ENCODE assay signal across 7 mouse cellular contexts in the genomic region with DNA sequence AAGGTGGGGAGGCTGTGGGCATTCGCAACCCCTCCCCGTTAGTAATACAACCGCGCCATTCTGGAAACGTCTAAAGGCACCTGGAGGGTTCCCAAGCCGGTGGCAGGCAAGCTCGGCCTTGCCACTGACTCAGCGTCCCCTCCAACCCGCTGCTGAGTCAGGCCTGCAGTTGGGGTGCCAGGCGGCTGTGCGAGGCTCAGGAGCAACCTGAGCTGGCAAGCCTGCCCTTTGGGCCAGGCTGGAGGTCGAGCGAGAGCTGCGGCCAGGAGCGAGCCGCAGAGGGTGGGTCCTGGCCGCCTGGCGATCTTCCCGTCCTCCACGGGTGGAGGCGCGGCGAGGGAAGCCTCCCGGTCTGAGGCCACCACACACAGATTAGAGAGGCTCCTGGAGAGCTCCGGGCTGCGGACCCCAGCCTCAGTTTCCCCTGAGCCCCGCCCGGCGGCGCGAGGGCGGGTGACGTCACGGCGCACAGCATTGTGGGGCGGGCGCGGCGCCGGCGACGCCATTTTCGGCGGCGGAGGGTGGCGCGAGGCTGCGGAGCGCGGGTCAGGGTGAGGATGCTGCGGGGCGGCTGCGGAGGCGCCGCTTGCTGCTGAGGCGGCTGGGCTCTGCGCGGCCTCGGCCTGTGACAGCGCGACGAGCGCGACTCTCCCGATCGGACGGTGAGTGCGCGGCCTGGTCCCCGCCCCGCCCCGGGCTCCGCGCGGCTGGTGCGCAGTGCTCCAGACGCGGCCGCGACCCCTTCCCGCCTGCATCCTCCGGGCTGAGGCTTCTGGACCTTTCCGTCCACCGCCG. TPM values are rescaled to one million over a fixed set of nuclear protein-coding genes. Genes with fewer than 3 reads are reported as not detected.
DNase-seq lines count a peak whose midpoint lies in the region; ATAC-seq lines count a peak whose summit lies in the region.

TSS of gene Klc1 (plus strand) at position 469 of the 795 bp plus-strand sequence.

- ATAC-seq in inflammation-experienced regulatory T-cells, adult 6 months: peak; percentile 86
- peak; percentile 38 for ATAC-seq in megakaryocyte-erythroid progenitor cell, adult 5-6 weeks (replicated peaks; ENCODE audit: low FRiP score, low TSS enrichment, poor library complexity, severe bottlenecking)

- DNase-seq in adrenal gland, adult (ENCODE audit: inconsistent age in 2 of 2, low spot score in 1 of 2): peak; percentile 83 to 93
- DNase-seq in embryo, embryonic 10 days (ENCODE audit: low spot score): peak; percentile 86
- peak; percentile 71 for DNase-seq in gastrocnemius, postnatal 14 days
- DNase-seq in left cerebral cortex, postnatal 14 days (ENCODE audit: low spot score in 2 of 2): peak; percentile 62 to 82
- peak; percentile 89 for DNase-seq in right cerebral cortex, postnatal 25 days

- intact Hi-C loops in gastrocnemius, postnatal 14 days (cut with DNase I; ENCODE audit: low total_unique reads): no loop called here
- intact Hi-C loops in left cerebral cortex, postnatal 14 days (cut with DNase I): no loop called here

RNA-seq across cellular contexts. Expression of gene Klc1, which starts in this region (rescaled TPM):
- total RNA-seq in gastrocnemius, postnatal 14 days (2021): 10 to 100 TPM; 53.4 to 62.2 TPM
- 10 to 100 TPM; 17.9 to 19.7 (median 18.3) TPM for polyA plus RNA-seq in inflammation-experienced regulatory T-cells, adult 6 months (2017; shearing (Covaris generic))
- 100 to 1,000 TPM; 856 to 890 TPM for total RNA-seq in left cerebral cortex, postnatal 14 days (2021)
- 35.3 and 58.3 TPM in 2 replicates for total RNA-seq in megakaryocyte-erythroid progenitor cell, adult 5-6 weeks (2014; fragmentation: Nextera tagmentation)
- 28.3 and 36.1 TPM in 2 replicates for total RNA-seq in megakaryocyte-erythroid progenitor cell, adult 5-6 weeks (2017)

Comparison
In these comparisons a context has a peak if more than half of its experiments do, and no peak if none do; other contexts are left out.
1. Peak in every context shown above with its lines: DNase-seq and ATAC-seq.
2. RNA of gene Klc1 (total RNA-seq): 856 to 890 TPM in left cerebral cortex, postnatal 14 days; 53.4 to 62.2 TPM in gastrocnemius, postnatal 14 days and 28.3 to 58.3 TPM in megakaryocyte-erythroid progenitor cell, adult 5-6 weeks; every median in the first group is over 10 times any median in the second.